Mouse (Mus musculus) liver, embryonic 13.5 days (tissue): ENCODE results near the gene Cfd. TPM values are rescaled to one million over a fixed set of nuclear protein-coding genes. Genes with fewer than 3 reads are reported as not detected.
A peak's percentile ranks its signal among the peaks of the same experiment; 100 is the strongest.

Experiments used
- ATAC-seq: fragments of 200-750 bp; cut with Nextera tagmentation; 2 replicates; pipeline ENCODE4 v1.8.0; 2017; ENCODE audit warnings: low read depth, mild to moderate bottlenecking, moderate number of reproducible peaks, moderate library complexity
- DNase-seq: peaks from one replicate; pipeline ENCODE4 v3.0.0; 2022
- H3K27ac ChIP-seq: fragments of 300-500 bp; sonication (generic); 2 replicates; pipeline ENCODE4 v1.5.1; 2015; ENCODE audit warnings: moderate library complexity, mild to moderate bottlenecking, inconsistent platforms
- H3K27me3 ChIP-seq: fragments of 300-500 bp; sonication (generic); 2 replicates; pipeline ENCODE4 v1.6.1; 2015; ENCODE audit warnings: mild to moderate bottlenecking, inconsistent platforms
- H3K36me3 ChIP-seq: fragments of 300-500 bp; sonication (generic); 2 replicates; pipeline ENCODE4 v1.6.1; 2015; ENCODE audit warnings: mild to moderate bottlenecking, inconsistent platforms
- H3K4me1 ChIP-seq: fragments of 300-500 bp; sonication (generic); replicated peaks from 2 replicates; pipeline ENCODE4 v1.6.1; 2015; ENCODE audit warnings: inconsistent platforms
- H3K4me2 ChIP-seq: fragments of 300-500 bp; sonication (generic); 2 replicates; pipeline ENCODE4 v1.6.1; 2015; ENCODE audit warnings: inconsistent platforms, mild to moderate bottlenecking, moderate library complexity
- H3K4me3 ChIP-seq: fragments of 300-500 bp; sonication (generic); replicated peaks from 2 replicates; pipeline ENCODE4 v1.5.1; 2015; ENCODE audit warnings: mild to moderate bottlenecking, inconsistent platforms
- H3K9ac ChIP-seq: fragments of 300-500 bp; sonication (generic); 2 replicates; pipeline ENCODE4 v1.6.1; 2015; ENCODE audit warnings: mild to moderate bottlenecking, inconsistent platforms
- H3K9me3 ChIP-seq: fragments of 300-500 bp; sonication (generic); replicated peaks from 2 replicates; pipeline ENCODE4 v1.6.1; 2016; ENCODE audit warnings: inconsistent platforms
- WGBS: fragments of 180-500 bp; shearing (Covaris S2); methylation state at CpG from one replicate; pipeline ENCODE4 v1.1.7; 2015; ENCODE audit not compliant: insufficient replicate concordance; 5-methylcytosine and 5-hydroxymethylcytosine counted together
- polyA plus RNA-seq: library from polyadenylated mRNA; unstranded; fragments of >200 nt; fragmentation: Nextera tagmentation; extraction: Ambion mirVana; gene quantifications from 2 replicates; pipeline ENCODE4 v1.2.1, GENCODE M21; 2015

Gene Cfd
- polyA plus RNA-seq = not detected in 2 replicates

DNA sequence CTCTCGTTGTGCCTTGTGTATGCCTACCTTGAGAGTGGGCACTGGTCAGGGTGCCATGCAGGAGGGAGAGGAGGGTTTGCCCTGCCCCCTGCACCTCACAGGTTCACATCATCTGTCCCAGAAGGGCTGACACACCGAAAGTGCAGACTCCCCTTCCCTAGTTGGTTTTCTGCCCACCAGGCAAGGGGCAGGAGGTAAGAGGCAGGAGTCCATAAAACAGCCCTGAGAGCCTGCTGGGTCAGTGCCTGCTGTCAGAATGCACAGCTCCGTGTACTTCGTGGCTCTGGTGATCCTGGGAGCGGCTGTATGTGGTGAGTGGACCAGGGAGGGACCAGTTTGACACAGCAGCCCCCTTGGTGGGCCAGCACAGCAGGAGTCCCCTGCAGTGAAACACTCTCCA lies at the start of gene Cfd:
TSS of gene Cfd (plus strand) at position 184 of the 400 bp plus-strand sequence.
- Histone ChIP-seq H3K4me2 (no peak within 1 kb of the TSS), H3K36me3 (peaks cover 7% of the 10 kb centered on the region; the same call in 1 of the 2 replicates), H3K9ac (no peak within 1 kb of the TSS), H3K27ac (no peak within 1 kb of the TSS), H3K4me3 (no peak within 1 kb of the TSS), H3K9me3 (no peaks in the 10 kb centered on the region), H3K27me3 (no peaks in the 10 kb centered on the region), H3K4me1 (0 out of 2 replicates have a peak, but pooled peaks cover 2% of the 10 kb centered on the region)
- 54% methylated on average over 5 of the region's 5 CpGs for WGBS
- DNase-seq (no peak), ATAC-seq (no peak)

DNA sequence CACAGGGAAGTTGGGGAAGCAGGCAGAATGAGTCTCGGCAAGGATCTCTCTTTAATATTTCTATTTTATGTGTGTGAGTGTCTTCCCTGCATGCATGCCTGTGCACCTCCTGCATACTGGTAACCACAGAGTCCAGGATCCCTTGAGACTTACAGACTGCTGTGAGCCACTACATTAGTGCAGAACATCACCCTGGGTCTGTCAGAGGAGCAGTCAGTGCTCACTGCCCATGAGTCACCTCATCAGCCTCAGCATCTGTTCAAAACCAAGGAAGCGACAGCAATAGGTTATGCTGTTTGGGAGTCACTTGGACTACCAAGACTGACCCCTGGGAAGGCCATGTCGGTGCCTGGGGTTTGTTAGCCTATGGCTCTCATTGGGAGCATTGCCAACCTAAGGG lies 48.3 kb upstream of the Cfd start:
- Histone ChIP-seq H3K9me3 (no peaks in the 10 kb centered on the region), H3K9ac (no peak overlapping the region), H3K4me3 (no peak overlapping the region), H3K27me3 (no peaks in the 10 kb centered on the region), H3K27ac (no peak overlapping the region), H3K36me3 (no peaks in the 10 kb centered on the region), H3K4me2 (no peak overlapping the region), H3K4me1 (peaks cover 17% of the 10 kb centered on the region; the same call in 1 of the 2 replicates)
- 65% methylated on average over 3 of the region's 3 CpGs for WGBS
- DNase-seq = no peak
- ATAC-seq = no peak

DNA sequence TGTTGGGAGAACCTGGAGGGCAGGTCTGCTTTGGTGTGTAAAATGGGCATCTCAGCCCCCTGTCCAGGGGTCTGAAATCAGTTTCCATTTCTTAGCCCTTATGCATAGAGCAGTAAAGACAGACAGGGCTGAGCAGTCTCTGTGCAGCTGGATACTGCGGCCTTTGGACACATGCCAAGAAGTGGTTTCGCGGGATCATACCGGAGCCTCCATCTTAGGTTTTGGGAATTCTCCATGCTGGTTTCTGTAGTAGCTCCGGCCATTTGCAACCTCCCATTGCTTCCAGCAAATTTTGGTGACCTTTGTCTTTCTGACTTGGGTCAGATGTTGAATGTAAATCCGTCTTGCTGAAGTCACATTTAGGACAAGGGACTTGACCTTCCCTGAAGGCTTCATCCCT lies 47.2 kb upstream of the Cfd start:
- H3K27ac ChIP-seq = no peak overlapping the region

DNA sequence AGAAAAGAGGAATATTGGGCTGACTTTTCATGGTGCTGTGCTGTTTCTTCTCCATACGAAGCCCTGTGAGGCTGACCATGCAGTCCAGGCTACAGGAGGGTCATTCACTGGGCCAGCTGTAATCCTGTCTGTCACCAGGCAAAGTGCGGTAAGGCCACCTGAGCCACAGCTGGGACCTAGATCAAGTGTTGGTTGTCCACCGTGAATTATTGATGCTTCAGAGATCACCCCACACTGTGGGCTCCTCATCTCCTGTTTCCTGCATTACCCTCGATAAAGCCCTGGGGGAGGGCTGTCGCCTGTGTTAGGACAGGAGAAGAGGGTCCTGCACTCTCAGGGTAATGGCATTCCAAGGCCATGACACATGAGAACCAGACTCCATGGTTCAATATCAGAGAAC lies 44.1 kb upstream of the Cfd start:
- WGBS = 42% methylated on average over 5 of the region's 5 CpGs
- H3K27me3 ChIP-seq = no peaks in the 10 kb centered on the region
- peaks cover 23% of the 10 kb centered on the region for H3K4me1 ChIP-seq
- no peaks in the 10 kb centered on the region for H3K9me3 ChIP-seq
- no peak overlapping the region for H3K9ac ChIP-seq
- no peaks in the 10 kb centered on the region for H3K36me3 ChIP-seq
- ATAC-seq = no peak
- H3K4me3 ChIP-seq = no peak overlapping the region
- H3K27ac ChIP-seq = no peak overlapping the region
- no peak for DNase-seq
- no peak overlapping the region for H3K4me2 ChIP-seq

More for the DNA sequence above, 47.2 kb upstream of the Cfd start:
- 74% methylated on average over 6 of the region's 6 CpGs for WGBS
- DNase-seq (no peak), ATAC-seq (no peak)
- no peaks in the 10 kb centered on the region for H3K27me3 ChIP-seq
- H3K36me3 ChIP-seq = no peaks in the 10 kb centered on the region
- no peaks in the 10 kb centered on the region for H3K9me3 ChIP-seq
- H3K4me1 ChIP-seq = peaks cover 17% of the 10 kb centered on the region; the same call in 1 of the 2 replicates
- H3K9ac ChIP-seq = no peak overlapping the region
- no peak overlapping the region for H3K4me3 ChIP-seq
- no peak overlapping the region for H3K4me2 ChIP-seq

DNA sequence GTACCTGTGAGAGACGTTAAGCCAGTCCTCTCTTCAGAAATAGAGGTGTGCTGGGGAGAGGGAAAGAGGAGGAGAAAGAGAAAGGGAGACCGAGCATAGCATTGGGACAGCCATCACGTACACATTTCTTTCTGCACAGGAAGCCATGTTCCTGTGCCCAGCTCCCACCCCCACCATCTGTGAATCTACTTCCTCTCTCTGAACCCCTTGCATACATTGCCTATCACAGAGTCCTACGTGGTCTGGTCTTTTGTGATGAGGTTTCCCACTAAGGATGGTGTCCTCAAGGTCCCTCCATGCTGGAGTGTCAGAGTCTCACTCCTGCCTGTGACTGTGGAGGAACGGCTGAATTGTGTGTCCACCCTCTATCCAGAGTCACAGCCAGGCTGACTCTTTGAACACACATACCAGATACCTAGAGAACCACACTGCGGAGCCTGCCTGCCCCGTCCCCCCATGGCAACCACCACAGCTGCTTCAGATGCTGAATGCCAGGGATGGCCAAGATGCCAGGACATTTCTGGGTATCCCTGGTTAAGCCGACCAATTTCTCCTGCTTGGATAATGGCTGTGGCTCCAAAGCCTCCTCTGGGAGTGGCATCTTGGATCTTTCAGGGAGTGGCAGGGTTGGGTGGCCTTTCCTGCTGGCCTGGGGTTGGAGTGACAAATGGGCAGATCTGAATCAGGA lies 40.6 kb upstream of the Cfd start:
- Histone ChIP-seq H3K4me1 (peaks cover 41% of the 10 kb centered on the region), H3K36me3 (no peaks in the 10 kb centered on the region), H3K27ac (no peak overlapping the region), H3K27me3 (no peaks in the 10 kb centered on the region), H3K9me3 (no peaks in the 10 kb centered on the region), H3K4me2 (no peak overlapping the region), H3K4me3 (no peak overlapping the region), H3K9ac (no peak overlapping the region)
- no peak for DNase-seq
- ATAC-seq = no peak
- 38% methylated on average over 8 of the region's 8 CpGs for WGBS

DNA sequence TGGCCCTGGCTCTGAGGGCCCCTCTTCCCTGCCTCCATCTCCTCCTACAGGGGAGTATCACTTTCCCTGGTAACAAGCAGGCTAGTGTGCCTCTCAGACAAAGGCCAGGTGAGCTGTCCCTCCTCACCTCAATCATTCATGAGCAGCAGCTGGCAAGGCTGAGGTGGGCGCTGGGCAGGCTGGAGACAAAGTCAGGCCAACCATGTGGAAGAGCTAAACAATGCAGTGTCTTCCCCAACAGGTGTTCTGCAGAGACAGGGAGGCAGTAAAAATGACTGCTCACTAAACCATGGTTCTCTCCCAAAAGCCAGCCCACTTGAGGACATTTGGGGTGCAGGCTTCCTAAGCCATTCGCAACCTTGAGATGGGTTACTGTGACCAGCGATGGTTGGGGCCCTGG lies 39.0 kb upstream of the Cfd start:
- peak overlapping the region; percentile 82 for H3K9ac ChIP-seq
- H3K27ac ChIP-seq = peak overlapping the region; percentile 97
- peaks cover 9% of the 10 kb centered on the region for H3K36me3 ChIP-seq
- peak overlapping the region; percentile 97 for H3K4me2 ChIP-seq
- DNase-seq (no peak), ATAC-seq (no peak)
- WGBS = 53% methylated on average over 3 of the region's 3 CpGs
- no peak overlapping the region for H3K4me3 ChIP-seq
- no peaks in the 10 kb centered on the region for H3K27me3 ChIP-seq
- H3K9me3 ChIP-seq = no peaks in the 10 kb centered on the region
- H3K4me1 ChIP-seq = peaks cover 55% of the 10 kb centered on the region

DNA sequence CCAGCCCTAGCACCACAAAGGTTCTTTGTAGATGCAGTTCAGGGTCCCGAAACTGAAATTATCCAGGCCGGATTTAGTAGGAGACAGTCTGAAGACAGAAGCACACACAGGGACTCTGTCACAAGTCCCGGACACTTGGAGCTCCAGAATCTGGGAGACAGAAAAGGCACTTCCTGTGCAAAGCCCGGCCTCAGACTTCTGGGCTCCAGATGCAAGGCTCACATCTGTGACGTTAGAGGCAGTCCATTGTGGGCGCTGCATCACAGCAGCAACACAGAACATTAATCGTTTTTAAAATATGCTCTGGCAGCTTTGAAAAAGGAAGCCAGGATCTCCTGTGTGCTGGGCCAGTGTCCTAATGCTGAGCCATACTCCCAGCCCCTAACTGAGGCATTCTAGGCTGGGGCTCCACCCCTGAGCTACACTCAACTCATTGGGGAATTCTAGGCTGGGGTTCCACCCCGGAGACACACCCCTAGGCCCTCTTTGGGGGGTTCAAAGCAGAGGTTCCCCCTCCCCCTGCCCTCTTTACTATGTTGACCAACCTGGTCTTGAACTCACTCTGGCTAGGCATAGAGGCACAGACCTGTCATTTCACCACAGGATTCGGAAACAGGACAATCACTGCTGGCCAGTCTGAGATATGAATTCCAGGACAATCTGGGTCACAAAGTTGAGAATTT lies 38.4 kb upstream of the Cfd start:
- ATAC-seq = no peak
- WGBS = 50% methylated on average over 9 of the region's 9 CpGs
- Histone ChIP-seq H3K27ac (peak overlapping the region; percentile 97), H3K9ac (peak overlapping the region; percentile 82), H3K4me1 (peaks cover 61% of the 10 kb centered on the region), H3K36me3 (peaks cover 15% of the 10 kb centered on the region), H3K9me3 (no peaks in the 10 kb centered on the region), H3K27me3 (no peaks in the 10 kb centered on the region), H3K4me2 (peak overlapping the region; percentile 97), H3K4me3 (peak overlapping the region; percentile 65)
- DNase-seq = no peak

DNA sequence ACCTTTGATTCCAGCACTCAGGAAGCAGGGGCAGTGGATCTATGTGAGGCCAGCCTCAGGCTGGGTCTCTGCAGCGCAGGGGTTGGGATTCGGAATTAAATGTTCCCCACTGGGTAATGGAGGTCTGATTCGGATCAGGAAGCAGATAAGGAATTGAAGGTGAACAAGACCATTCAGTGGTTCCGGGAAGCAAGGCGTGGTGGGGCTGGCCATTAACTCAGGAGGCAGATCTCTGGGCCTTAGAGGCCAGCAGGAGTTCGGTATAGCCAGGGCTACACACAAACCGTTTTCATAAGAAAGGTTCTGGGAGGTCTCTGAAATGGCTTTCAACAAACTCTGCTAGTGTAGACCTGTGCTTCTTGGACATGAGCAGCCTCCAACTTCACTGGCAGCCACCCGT lies 37.8 kb upstream of the Cfd start:
- Histone ChIP-seq H3K27me3 (no peaks in the 10 kb centered on the region), H3K27ac (peak overlapping the region; percentile 97), H3K4me3 (peak overlapping the region; percentile 65), H3K9ac (peak overlapping the region; percentile 82), H3K4me2 (peak overlapping the region; percentile 97), H3K4me1 (peaks cover 67% of the 10 kb centered on the region), H3K36me3 (peaks cover 20% of the 10 kb centered on the region), H3K9me3 (no peaks in the 10 kb centered on the region)
- no peak for DNase-seq
- ATAC-seq = no peak
- WGBS = 25% methylated on average over 8 of the region's 8 CpGs

DNA sequence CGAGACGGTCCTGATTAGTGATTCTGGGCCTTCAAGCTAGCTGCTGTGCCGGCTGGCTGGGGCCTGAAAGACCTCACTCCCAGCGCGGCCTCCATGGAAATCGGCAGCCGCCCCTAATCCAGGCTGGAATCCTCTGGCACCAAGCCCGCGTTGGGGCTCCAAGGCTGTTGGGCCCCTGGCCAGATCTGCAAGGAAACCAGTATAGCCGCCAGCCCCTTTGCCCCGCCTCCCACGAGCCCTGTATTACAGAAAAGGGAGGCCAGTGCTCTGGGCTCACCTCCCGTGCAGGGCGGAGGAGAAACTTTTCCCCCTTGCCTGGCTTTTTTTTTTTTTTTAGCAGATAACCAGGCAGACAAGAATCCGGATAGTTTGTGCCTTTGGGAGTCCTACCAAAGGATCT lies 37.3 kb upstream of the Cfd start:
- peaks cover 26% of the 10 kb centered on the region for H3K36me3 ChIP-seq
- H3K27ac ChIP-seq = peak overlapping the region; percentile 97
- H3K9me3 ChIP-seq = no peaks in the 10 kb centered on the region
- H3K4me1 ChIP-seq = peaks cover 72% of the 10 kb centered on the region
- peak overlapping the region; percentile 97 for H3K4me2 ChIP-seq
- DNase-seq (peak; percentile 62), ATAC-seq (no peak)
- peak overlapping the region; percentile 65 for H3K4me3 ChIP-seq
- no peaks in the 10 kb centered on the region for H3K27me3 ChIP-seq
- WGBS = 2% methylated on average over 15 of the region's 15 CpGs
- peak overlapping the region; percentile 82 for H3K9ac ChIP-seq

DNA sequence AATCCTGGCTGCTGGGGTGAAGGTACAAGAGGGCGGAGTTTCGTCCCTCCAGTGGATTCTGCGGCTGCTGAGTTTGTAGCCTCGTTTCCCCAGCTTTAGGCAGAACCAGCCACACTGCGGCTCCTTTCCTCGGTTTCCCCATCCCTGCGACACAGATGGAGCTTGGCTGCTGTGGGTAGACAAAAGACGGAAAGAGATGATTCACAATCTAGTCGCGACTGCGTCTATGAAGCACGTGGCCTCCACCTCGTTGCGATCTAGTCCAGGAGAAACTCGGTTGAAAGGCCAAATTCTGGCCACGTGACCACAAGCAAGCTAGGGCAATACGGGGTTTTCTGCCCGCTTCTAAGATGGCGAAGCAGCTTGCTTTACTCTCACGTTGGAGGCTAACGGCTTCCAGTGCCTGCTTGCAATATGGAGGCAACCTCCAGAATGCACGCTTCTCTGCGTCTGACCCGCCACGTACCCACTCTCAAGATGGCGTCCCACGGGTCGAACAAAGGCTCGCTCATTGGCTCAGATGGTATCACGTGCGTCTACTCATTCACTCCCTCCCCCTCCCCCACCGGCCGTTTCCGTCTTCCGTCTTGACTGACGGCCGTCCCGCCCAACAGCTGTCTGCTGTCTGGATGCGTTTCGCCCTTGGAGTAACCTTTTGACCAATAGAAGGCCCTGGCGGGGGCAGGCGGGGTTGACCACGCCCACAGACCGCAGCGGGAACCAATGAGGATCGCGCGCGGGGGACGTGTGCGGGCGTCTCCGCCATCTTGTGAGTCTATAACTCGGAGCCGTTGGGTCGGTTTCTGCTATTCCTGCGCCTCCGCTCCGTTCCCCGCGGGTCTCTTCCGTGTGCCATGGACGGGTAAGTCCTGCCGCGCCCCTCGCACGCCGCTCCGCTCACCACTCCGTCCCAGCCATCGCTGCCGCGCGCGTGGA lies 36.5 kb upstream of the Cfd start, which contains the start of gene Ptbp1:
TSS of gene Ptbp1 (plus strand) at position 568 of the 936 bp plus-strand sequence.
- Histone ChIP-seq H3K4me1 (peaks cover 78% of the 10 kb centered on the region), H3K4me2 (peak within 1 kb of the TSS; percentile 97), H3K36me3 (peaks cover 34% of the 10 kb centered on the region), H3K27me3 (no peaks in the 10 kb centered on the region), H3K9ac (peak within 1 kb of the TSS; percentile 96), H3K9me3 (no peaks in the 10 kb centered on the region), H3K27ac (peak within 1 kb of the TSS; percentile 98), H3K4me3 (peak within 1 kb of the TSS; percentile 95)
- DNase-seq (peak; percentile 99), ATAC-seq (peak; percentile 87)
- under 1% methylated on average over 75 of the region's 75 CpGs for WGBS
